Mouse (Mus musculus) midbrain, embryonic 10.5 days (tissue): ENCODE measurements around the gene Psip1. TPM values are rescaled to one million over a fixed set of nuclear protein-coding genes. Genes with fewer than 3 reads are reported as not detected.

Experiments used
- polyA plus RNA-seq: library from polyadenylated mRNA; unstranded; fragments of >200 nt; fragmentation: Nextera tagmentation; extraction: Ambion mirVana; gene quantifications from 2 replicates; pipeline ENCODE4 v1.2.1, GENCODE M21; 2016

Psip1 gene
- polyA plus RNA-seq, 1 experiment from 2014 or later: 302 TPM

Other genes starting within 250 kb of the Psip1 start
- 1.8 and 2.6 TPM in 2 replicates for gene Ttc39b, start 162.2 kb downstream of the Psip1 start, polyA plus RNA-seq
- gene Snapc3, start 68.7 kb downstream of the Psip1 start, polyA plus RNA-seq: 57.7 and 63.9 TPM in 2 replicates
- gene Ccdc171, start 39.1 kb upstream of the Psip1 start, polyA plus RNA-seq: 4.3 and 5.1 TPM in 2 replicates